Mouse (Mus musculus): Measurements from ENCODE around the gene Aunip. TPM values are rescaled to one million over a fixed set of nuclear protein-coding genes. Genes with fewer than 3 reads are reported as not detected.

The Aunip gene
- polyA plus RNA-seq, 1 experiment from 2014 or later: 1.8 TPM

- Histone ChIP-seq H3K4me3 (replicated peaks) (no peak overlapping the region), H3K36me3 (peaks cover 51% of the 10 kb centered on the region), H3K27ac (replicated peaks) (peak overlapping the region; percentile 76), H3K4me2 (peak overlapping the region; percentile 27), H3K27me3 (replicated peaks) (no peaks in the 10 kb centered on the region), H3K9ac (replicated peaks) (no peak overlapping the region; the same call in 1 of the 2 replicates), H3K9me3 (replicated peaks) (no peaks in the 10 kb centered on the region), H3K4me1 (peaks cover 47% of the 10 kb centered on the region)
- no peak for ATAC-seq (ENCODE audit: low FRiP score)
- WGBS: 12% methylated on average over 8 of the region's 8 CpGs
Observed at GRCm38 (mm10) chr4:134474240-134474639, 36.6 kb upstream of the Aunip start.

- Histone ChIP-seq H3K9ac (replicated peaks) (no peak overlapping the region), H3K4me3 (replicated peaks) (no peak overlapping the region), H3K27me3 (replicated peaks) (no peaks in the 10 kb centered on the region), H3K4me1 (peaks cover 42% of the 10 kb centered on the region), H3K4me2 (no peak overlapping the region), H3K27ac (replicated peaks) (0 out of 2 replicates have a peak overlapping the region, but pooled peaks have one; percentile 60), H3K36me3 (peaks cover 47% of the 10 kb centered on the region), H3K9me3 (replicated peaks) (no peaks in the 10 kb centered on the region)
- no peak for ATAC-seq (ENCODE audit: low FRiP score)
- WGBS: 91% methylated on average over 8 of the region's 8 CpGs
Observed at GRCm38 (mm10) chr4:134476899-134477298, 33.9 kb upstream of the Aunip start.

- H3K9ac ChIP-seq (replicated peaks): no peak overlapping the region
- H3K4me1 ChIP-seq: peaks cover 30% of the 10 kb centered on the region
- ATAC-seq (ENCODE audit: low FRiP score): peak; percentile 75
- peak overlapping the region; percentile 60 for H3K27ac ChIP-seq (replicated peaks)
- peaks cover 35% of the 10 kb centered on the region for H3K36me3 ChIP-seq
- H3K4me2 ChIP-seq: no peak overlapping the region; the same call in 1 of the 2 replicates
- 7% methylated on average over 9 of the region's 9 CpGs for WGBS
- no peaks in the 10 kb centered on the region for H3K9me3 ChIP-seq (replicated peaks)
- no peaks in the 10 kb centered on the region for H3K27me3 ChIP-seq (replicated peaks)
- H3K4me3 ChIP-seq (replicated peaks): no peak overlapping the region
Observed at GRCm38 (mm10) chr4:134478031-134478430, 32.8 kb upstream of the Aunip start.

GRCm38 (mm10) chr4:134479839-134480238 is 31.0 kb upstream of the Aunip start:
- no peak overlapping the region for H3K9ac ChIP-seq (replicated peaks)
- no peaks in the 10 kb centered on the region for H3K27me3 ChIP-seq (replicated peaks)
- peaks cover 22% of the 10 kb centered on the region for H3K4me1 ChIP-seq
- no peak for ATAC-seq (ENCODE audit: low FRiP score)
- H3K9me3 ChIP-seq (replicated peaks): no peaks in the 10 kb centered on the region
- no peak overlapping the region for H3K27ac ChIP-seq (replicated peaks)
- WGBS: 90% methylated on average over 4 of the region's 4 CpGs
- H3K36me3 ChIP-seq: peaks cover 22% of the 10 kb centered on the region
- no peak overlapping the region for H3K4me2 ChIP-seq
- H3K4me3 ChIP-seq (replicated peaks): no peak overlapping the region

GRCm38 (mm10) chr4:134480864-134481263 is 29.9 kb upstream of the Aunip start:
- Histone ChIP-seq H3K27me3 (replicated peaks) (no peaks in the 10 kb centered on the region), H3K4me1 (peaks cover 18% of the 10 kb centered on the region), H3K36me3 (peaks cover 11% of the 10 kb centered on the region), H3K4me3 (replicated peaks) (no peak overlapping the region), H3K9ac (replicated peaks) (no peak overlapping the region), H3K27ac (replicated peaks) (no peak overlapping the region), H3K4me2 (no peak overlapping the region), H3K9me3 (replicated peaks) (no peaks in the 10 kb centered on the region)
- 20% methylated on average over 6 of the region's 6 CpGs for WGBS
- ATAC-seq (ENCODE audit: low FRiP score): no peak

GRCm38 (mm10) chr4:134481270-134481669 is 29.5 kb upstream of the Aunip start:
- Histone ChIP-seq H3K9me3 (replicated peaks) (no peaks in the 10 kb centered on the region), H3K4me1 (peaks cover 18% of the 10 kb centered on the region), H3K27ac (replicated peaks) (no peak overlapping the region), H3K36me3 (peaks cover 7% of the 10 kb centered on the region; the same call in 1 of the 2 replicates), H3K4me2 (no peak overlapping the region), H3K27me3 (replicated peaks) (no peaks in the 10 kb centered on the region), H3K9ac (replicated peaks) (no peak overlapping the region), H3K4me3 (replicated peaks) (no peak overlapping the region)
- no peak for ATAC-seq (ENCODE audit: low FRiP score)
- 63% methylated on average over 6 of the region's 6 CpGs for WGBS

GRCm38 (mm10) chr4:134482442-134482841 is 28.4 kb upstream of the Aunip start:
- H3K9me3 ChIP-seq (replicated peaks): no peaks in the 10 kb centered on the region
- no peak overlapping the region for H3K4me2 ChIP-seq
- no peaks in the 10 kb centered on the region for H3K27me3 ChIP-seq (replicated peaks)
- H3K4me1 ChIP-seq: peaks cover 18% of the 10 kb centered on the region
- no peak overlapping the region for H3K9ac ChIP-seq (replicated peaks)
- H3K27ac ChIP-seq (replicated peaks): no peak overlapping the region
- no peak overlapping the region for H3K4me3 ChIP-seq (replicated peaks)
- no peaks in the 10 kb centered on the region for H3K36me3 ChIP-seq
- no peak for ATAC-seq (ENCODE audit: low FRiP score)
- 85% methylated on average over 8 of the region's 8 CpGs for WGBS

- Histone ChIP-seq H3K9ac (replicated peaks) (no peak overlapping the region), H3K27me3 (replicated peaks) (no peaks in the 10 kb centered on the region), H3K4me2 (no peak overlapping the region), H3K4me3 (replicated peaks) (no peak overlapping the region), H3K9me3 (replicated peaks) (no peaks in the 10 kb centered on the region), H3K36me3 (no peaks in the 10 kb centered on the region), H3K4me1 (peaks cover 13% of the 10 kb centered on the region), H3K27ac (replicated peaks) (no peak overlapping the region)
- WGBS: 67% methylated on average over 6 of the region's 6 CpGs
- ATAC-seq (ENCODE audit: low FRiP score): no peak
Observed at GRCm38 (mm10) chr4:134483078-134483688, 27.6 kb upstream of the Aunip start.

GRCm38 (mm10) chr4:134483696-134484095 is 27.1 kb upstream of the Aunip start:
- H3K27me3 ChIP-seq (replicated peaks): no peaks in the 10 kb centered on the region
- no peak overlapping the region for H3K9ac ChIP-seq (replicated peaks)
- no peaks in the 10 kb centered on the region for H3K36me3 ChIP-seq
- no peak overlapping the region for H3K27ac ChIP-seq (replicated peaks)
- no peak for ATAC-seq (ENCODE audit: low FRiP score)
- H3K4me1 ChIP-seq: peaks cover 9% of the 10 kb centered on the region; the same call in 1 of the 2 replicates
- H3K4me2 ChIP-seq: no peak overlapping the region
- H3K4me3 ChIP-seq (replicated peaks): no peak overlapping the region
- no peaks in the 10 kb centered on the region for H3K9me3 ChIP-seq (replicated peaks)
- 48% methylated on average over 6 of the region's 6 CpGs for WGBS

- no peak for ATAC-seq (ENCODE audit: low FRiP score)
- WGBS: 79% methylated on average over 10 of the region's 10 CpGs
Observed at GRCm38 (mm10) chr4:134484231-134484630, 26.6 kb upstream of the Aunip start.

GRCm38 (mm10) chr4:134485151-134485900 is 25.5 kb upstream of the Aunip start:
- H3K4me1 ChIP-seq: peaks cover 9% of the 10 kb centered on the region; the same call in 1 of the 2 replicates
- ATAC-seq (ENCODE audit: low FRiP score): no peak
- WGBS: 84% methylated on average over 5 of the region's 5 CpGs
- H3K9ac ChIP-seq (replicated peaks): no peak overlapping the region
- H3K4me2 ChIP-seq: no peak overlapping the region
- no peaks in the 10 kb centered on the region for H3K27me3 ChIP-seq (replicated peaks)
- no peaks in the 10 kb centered on the region for H3K9me3 ChIP-seq (replicated peaks)
- no peak overlapping the region for H3K27ac ChIP-seq (replicated peaks)
- no peaks in the 10 kb centered on the region for H3K36me3 ChIP-seq
- H3K4me3 ChIP-seq (replicated peaks): no peak overlapping the region

More at GRCm38 (mm10) chr4:134484231-134484630, 26.6 kb upstream of the Aunip start:
- Histone ChIP-seq H3K4me1 (peaks cover 9% of the 10 kb centered on the region; the same call in 1 of the 2 replicates), H3K27ac (replicated peaks) (no peak overlapping the region), H3K36me3 (no peaks in the 10 kb centered on the region), H3K4me2 (no peak overlapping the region), H3K27me3 (replicated peaks) (no peaks in the 10 kb centered on the region), H3K9me3 (replicated peaks) (no peaks in the 10 kb centered on the region), H3K9ac (replicated peaks) (no peak overlapping the region), H3K4me3 (replicated peaks) (no peak overlapping the region)

- ATAC-seq (ENCODE audit: low FRiP score): no peak
- Histone ChIP-seq H3K27me3 (replicated peaks) (no peaks in the 10 kb centered on the region), H3K9me3 (replicated peaks) (no peaks in the 10 kb centered on the region), H3K4me2 (no peak overlapping the region), H3K4me3 (replicated peaks) (no peak overlapping the region), H3K9ac (replicated peaks) (no peak overlapping the region), H3K4me1 (0 out of 2 replicates have a peak, but pooled peaks cover 7% of the 10 kb centered on the region), H3K36me3 (no peaks in the 10 kb centered on the region), H3K27ac (replicated peaks) (no peak overlapping the region)
- 93% methylated on average over 5 of the region's 5 CpGs for WGBS
Observed at GRCm38 (mm10) chr4:134488211-134488610, 22.6 kb upstream of the Aunip start.
